Mouse (Mus musculus) C2C12 (cell line): Measurements from ENCODE around the gene Rad52. TPM values are rescaled to one million over a fixed set of nuclear protein-coding genes. Genes with fewer than 3 reads are reported as not detected.
A peak's percentile ranks its signal among the peaks of the same experiment; 100 is the strongest.

Experiments
- H3K27me3 ChIP-seq: one replicate; pipeline ENCODE4 v1.6.1; 2011; ENCODE audit not compliant: control insufficient read depth, insufficient read depth, insufficient read length
- H3K36me3 ChIP-seq: one replicate; pipeline ENCODE4 v1.6.1; 2011; ENCODE audit not compliant: control insufficient read depth, insufficient read depth
- H3K4me3 ChIP-seq: one replicate; pipeline ENCODE4 v1.5.1; 2011; ENCODE audit warnings: mild to moderate bottlenecking, control low read depth; ENCODE audit not compliant: poor library complexity, insufficient read depth, severe bottlenecking
- H3K79me2 ChIP-seq: one replicate; pipeline ENCODE4 v1.6.1; 2011; ENCODE audit not compliant: control insufficient read depth, insufficient read depth
- H3K79me3 ChIP-seq: one replicate; pipeline ENCODE4 v1.6.1; 2011; ENCODE audit warnings: low read depth, control low read depth
- H3ac ChIP-seq: one replicate; pipeline ENCODE3; 2011; ENCODE audit warnings: low read depth; ENCODE audit not compliant: control insufficient read depth, insufficient read length
- CEBPB ChIP-seq: IDR thresholded peaks from one replicate; pipeline ENCODE4 v1.6.1; 2011; ENCODE audit warnings: low read depth, mild to moderate bottlenecking, control low read depth, moderate library complexity
- CTCF ChIP-seq: IDR thresholded peaks from one replicate; pipeline ENCODE4 v1.5.1; 2011; ENCODE audit not compliant: control insufficient read depth, insufficient read depth, insufficient read length
- FOSL1 ChIP-seq: IDR thresholded peaks from one replicate; pipeline ENCODE4 v1.8.0; 2011; ENCODE audit warnings: mild to moderate bottlenecking, low read length; ENCODE audit not compliant: poor library complexity, insufficient read depth, severe bottlenecking
- MAX ChIP-seq: IDR thresholded peaks from one replicate; pipeline ENCODE4 v1.6.1; 2011; ENCODE audit warnings: mild to moderate bottlenecking, control low read depth
- MYOD1 ChIP-seq: IDR thresholded peaks from one replicate; pipeline ENCODE4 v1.6.1; 2011; ENCODE audit warnings: low read depth; ENCODE audit not compliant: control insufficient read depth, insufficient read length
- MYOG ChIP-seq: IDR thresholded peaks from one replicate; pipeline ENCODE4 v1.6.1; 2011; ENCODE audit not compliant: control insufficient read depth, insufficient read length; ENCODE audit errors: extremely low read depth
- USF1 ChIP-seq: IDR thresholded peaks from one replicate; pipeline ENCODE4 v1.6.1; 2011; ENCODE audit warnings: low read depth, mild to moderate bottlenecking, control low read depth, moderate library complexity
- polyA plus RNA-seq: library from polyadenylated mRNA; unstranded; fragments of >200 nt; fragmentation: generic; extraction: Trizol; gene quantifications from one replicate; pipeline ENCODE4 v1.2.1, GENCODE M21; 2012; ENCODE audit warnings: missing spikeins

Gene Rad52
- polyA plus RNA-seq, 1 experiment, result 7.5 TPM

- Histone ChIP-seq H3K4me3 (no peak overlapping the region), H3K36me3 (no peaks in the 10 kb centered on the region), H3K27me3 (no peaks in the 10 kb centered on the region), H3K79me3 (no peaks in the 10 kb centered on the region), H3K79me2 (no peaks in the 10 kb centered on the region), H3ac (no peak overlapping the region)
- TF ChIP-seq MYOG (no peak), CEBPB (no peak), FOSL1 (no peak), MAX (no peak), CTCF (no peak), USF1 (no peak), MYOD1 (no peak)
Observed at GRCm38 (mm10) chr6:119864341-119865034, 38.0 kb upstream of the Rad52 start.

- Histone ChIP-seq H3K79me2 (no peaks in the 10 kb centered on the region), H3K79me3 (no peaks in the 10 kb centered on the region), H3K36me3 (no peaks in the 10 kb centered on the region), H3K4me3 (no peak overlapping the region), H3K27me3 (peaks cover 17% of the 10 kb centered on the region), H3ac (no peak overlapping the region)
- TF ChIP-seq CTCF (no peak), MYOD1 (no peak), FOSL1 (no peak), USF1 (no peak), CEBPB (no peak), MYOG (no peak), MAX (no peak)
Observed at GRCm38 (mm10) chr6:119883151-119883550, 19.3 kb upstream of the Rad52 start.

GRCm38 (mm10) chr6:119892711-119893110, 9.8 kb upstream of the Rad52 start:
- peaks cover 20% of the 10 kb centered on the region for H3K27me3 ChIP-seq
- H3K4me3 ChIP-seq, result no peak overlapping the region
- TF ChIP-seq MYOD1 (no peak), USF1 (no peak), FOSL1 (no peak), CTCF (no peak), MAX (no peak), CEBPB (no peak), MYOG (no peak)
- H3K36me3 ChIP-seq, result no peaks in the 10 kb centered on the region
- no peaks in the 10 kb centered on the region for H3K79me3 ChIP-seq
- no peak overlapping the region for H3ac ChIP-seq
- no peaks in the 10 kb centered on the region for H3K79me2 ChIP-seq

- Histone ChIP-seq H3K79me2 (peaks cover 57% of the 10 kb centered on the region), H3K27me3 (no peaks in the 10 kb centered on the region), H3K4me3 (peak overlapping the region; percentile 91), H3K79me3 (peaks cover 35% of the 10 kb centered on the region), H3K36me3 (peaks cover 5% of the 10 kb centered on the region), H3ac (peak overlapping the region; percentile 99)
- TF ChIP-seq MYOG, result no peak
- no peak for TF ChIP-seq CEBPB
- no peak for TF ChIP-seq CTCF
- TF ChIP-seq MAX, result no peak
- TF ChIP-seq USF1, result no peak
- no peak for TF ChIP-seq FOSL1
- TF ChIP-seq MYOD1, result no peak
Observed at GRCm38 (mm10) chr6:119903081-119903789, 737 bp downstream of the Rad52 start.

- no peak overlapping the region for H3ac ChIP-seq
- H3K4me3 ChIP-seq, result no peak overlapping the region
- peaks cover 79% of the 10 kb centered on the region for H3K79me2 ChIP-seq
- H3K79me3 ChIP-seq, result peaks cover 49% of the 10 kb centered on the region
- H3K27me3 ChIP-seq, result no peaks in the 10 kb centered on the region
- TF ChIP-seq MYOD1 (no peak), USF1 (no peak), CTCF (no peak), CEBPB (no peak), MAX (no peak), MYOG (no peak), FOSL1 (no peak)
- peaks cover 5% of the 10 kb centered on the region for H3K36me3 ChIP-seq
Observed at GRCm38 (mm10) chr6:119905461-119905860, 3.0 kb downstream of the Rad52 start.

- H3ac ChIP-seq, result no peak overlapping the region
- no peaks in the 10 kb centered on the region for H3K27me3 ChIP-seq
- TF ChIP-seq FOSL1 (no peak), CEBPB (no peak), MYOD1 (peak; percentile 25), CTCF (no peak)
- no peak overlapping the region for H3K4me3 ChIP-seq
- H3K79me2 ChIP-seq, result peaks cover 47% of the 10 kb centered on the region
- H3K36me3 ChIP-seq, result peaks cover 50% of the 10 kb centered on the region
- H3K79me3 ChIP-seq, result peaks cover 23% of the 10 kb centered on the region
Observed at GRCm38 (mm10) chr6:119912046-119912445, 9.5 kb downstream of the Rad52 start.
